Mouse (Mus musculus): ENCODE results near the gene Bag2.

- TF ChIP-seq POLR2A (IDR thresholded peaks at IDR 0.05; ENCODE audit: borderline replicate concordance, control insufficient read depth, low read depth, low read length) = no peak
- TF ChIP-seq CTCF (IDR thresholded peaks at IDR 0.05; ENCODE audit: control insufficient read depth, insufficient read depth, low read length) = peak; percentile 95
These were observed 18.3 kb downstream of the Bag2 start for GRCm38 (mm10) chr1:33739302-33739701.
